Mouse (Mus musculus) heart, adult 2 months (tissue): ENCODE measurements at regions not wholly inside any gene's neighbourhood (a gene's known extent, or its start where the extent isn't known, plus 50 kb on each side); places are given as distances from the start of the nearest gene placed in this dataset.

Source experiments
- CTCF ChIP-seq: fragments of 200-600 bp; IDR thresholded peaks from 2 replicates; pipeline ENCODE4 v1.8.1; 2022; ENCODE audit warnings: antibody characterized with exemption, mild to moderate bottlenecking, moderate library complexity
- EP300 ChIP-seq: fragments of 200-500 bp; IDR thresholded peaks from 2 replicates; pipeline ENCODE4 v1.6.1; 2011; ENCODE audit warnings: low read depth, low read length, control low read depth; ENCODE audit not compliant: insufficient read depth
- POLR2A ChIP-seq: fragments of 200-500 bp; IDR thresholded peaks from 2 replicates; pipeline ENCODE4 v1.6.1; 2011; ENCODE audit warnings: mild to moderate bottlenecking, low read depth, low read length, control low read depth; ENCODE audit not compliant: insufficient read depth

DNA sequence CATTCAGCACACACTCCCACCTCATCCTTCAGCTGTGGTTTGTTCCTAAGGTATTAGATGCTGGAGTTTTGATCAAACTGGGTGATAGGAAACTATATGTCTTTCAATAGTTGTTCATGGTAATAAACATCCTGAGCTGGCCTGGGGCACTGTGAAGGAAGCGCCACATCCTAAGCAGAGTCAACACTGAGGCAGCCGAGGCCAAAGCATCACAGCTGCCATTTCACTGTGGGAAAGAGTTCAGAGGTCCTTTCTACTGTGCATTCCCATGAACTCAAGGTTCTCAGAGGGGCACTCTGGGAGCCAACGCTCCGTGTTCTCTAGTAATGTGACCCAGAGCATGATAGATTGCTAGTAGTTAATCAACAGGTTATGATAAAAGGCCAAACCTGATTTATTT lies 497.9 kb downstream of the Cetn3 start:
- TF ChIP-seq CTCF (no peak), POLR2A (no peak), EP300 (no peak)
